Mouse (Mus musculus): ENCODE measurements around the gene Bach2.

- TF ChIP-seq POLR2A (IDR thresholded peaks at IDR 0.05; ENCODE audit: low read depth, low read length) (no peak), CTCF (IDR thresholded peaks at IDR 0.05; ENCODE audit: extremely low read depth, insufficient read depth, insufficient read length, insufficient replicate concordance) (no peak; the same call in 1 of the 2 replicates)
These were observed 322.3 kb downstream of the Bach2 start for GRCm38 (mm10) chr4:32560724-32561554.

Data from spleen, adult 2 months (tissue).